Mouse (Mus musculus): ENCODE measurements around the gene Gm26566. TPM values are rescaled to one million over a fixed set of nuclear protein-coding genes. Genes with fewer than 3 reads are reported as not detected.
A peak's percentile ranks its signal among the peaks of the same experiment; 100 is the strongest.

The Gm26566 gene
- polyA plus RNA-seq, 1 experiment from 2014 or later, result 2.4 TPM

GRCm38 (mm10) chr4:88697108-88697507, 24.5 kb upstream of the Gm26566 start:
- Histone ChIP-seq H3K9ac (no peak overlapping the region), H3K27me3 (ENCODE audit: control insufficient read depth, insufficient read depth, low read length) (no peaks in the 10 kb centered on the region), H3K4me2 (replicated peaks) (no peak overlapping the region), H3K27ac (no peak overlapping the region), H3K36me3 (replicated peaks; ENCODE audit: control insufficient read depth, insufficient read depth) (no peaks in the 10 kb centered on the region), H3K9me3 (ENCODE audit: control insufficient read depth, low read length) (no peaks in the 10 kb centered on the region), H3K4me1 (replicated peaks; ENCODE audit: control insufficient read depth, insufficient read depth, low read length) (no peaks in the 10 kb centered on the region), H3K4me3 (replicated peaks; ENCODE audit: low read length) (no peak overlapping the region)
- DNase-seq (ENCODE audit: low spot score) (no peak), ATAC-seq (ENCODE audit: low FRiP score) (no peak)
- WGBS, result 68% methylated on average over 6 of the region's 6 CpGs

- Histone ChIP-seq H3K9me3 (ENCODE audit: control insufficient read depth, low read length) (no peaks in the 10 kb centered on the region), H3K4me3 (replicated peaks; ENCODE audit: low read length) (no peak overlapping the region), H3K4me1 (replicated peaks; ENCODE audit: control insufficient read depth, insufficient read depth, low read length) (no peaks in the 10 kb centered on the region), H3K9ac (no peak overlapping the region), H3K36me3 (replicated peaks; ENCODE audit: control insufficient read depth, insufficient read depth) (no peaks in the 10 kb centered on the region), H3K4me2 (replicated peaks) (no peak overlapping the region), H3K27ac (no peak overlapping the region), H3K27me3 (ENCODE audit: control insufficient read depth, insufficient read depth, low read length) (no peaks in the 10 kb centered on the region)
- DNase-seq (ENCODE audit: low spot score), result no peak
- ATAC-seq (ENCODE audit: low FRiP score), result no peak
- 83% methylated on average over 4 of the region's 4 CpGs for WGBS
Observed at GRCm38 (mm10) chr4:88697753-88698152, 23.9 kb upstream of the Gm26566 start.

- Histone ChIP-seq H3K9me3 (ENCODE audit: control insufficient read depth, low read length) (no peaks in the 10 kb centered on the region), H3K27me3 (ENCODE audit: control insufficient read depth, insufficient read depth, low read length) (no peaks in the 10 kb centered on the region), H3K36me3 (replicated peaks; ENCODE audit: control insufficient read depth, insufficient read depth) (no peaks in the 10 kb centered on the region), H3K9ac (no peak overlapping the region), H3K27ac (no peak overlapping the region), H3K4me3 (replicated peaks; ENCODE audit: low read length) (no peak overlapping the region), H3K4me2 (replicated peaks) (no peak overlapping the region), H3K4me1 (replicated peaks; ENCODE audit: control insufficient read depth, insufficient read depth, low read length) (no peaks in the 10 kb centered on the region)
- ATAC-seq (ENCODE audit: low FRiP score) (no peak), DNase-seq (ENCODE audit: low spot score) (no peak)
- WGBS, result 86% methylated on average over 5 of the region's 5 CpGs
Observed at GRCm38 (mm10) chr4:88698781-88699180, 22.8 kb upstream of the Gm26566 start.

- no peak overlapping the region for H3K9ac ChIP-seq
- H3K36me3 ChIP-seq (replicated peaks; ENCODE audit: control insufficient read depth, insufficient read depth), result no peaks in the 10 kb centered on the region
- no peaks in the 10 kb centered on the region for H3K9me3 ChIP-seq (ENCODE audit: control insufficient read depth, low read length)
- no peak overlapping the region for H3K4me3 ChIP-seq (replicated peaks; ENCODE audit: low read length)
- H3K4me2 ChIP-seq (replicated peaks), result no peak overlapping the region
- H3K27ac ChIP-seq, result no peak overlapping the region
- 96% methylated on average over 1 of the region's 1 CpGs for WGBS
- DNase-seq (ENCODE audit: low spot score), result no peak
- no peaks in the 10 kb centered on the region for H3K4me1 ChIP-seq (replicated peaks; ENCODE audit: control insufficient read depth, insufficient read depth, low read length)
- ATAC-seq (ENCODE audit: low FRiP score), result no peak
- H3K27me3 ChIP-seq (ENCODE audit: control insufficient read depth, insufficient read depth, low read length), result no peaks in the 10 kb centered on the region
Observed at GRCm38 (mm10) chr4:88699301-88699700, 22.3 kb upstream of the Gm26566 start.

DNA sequence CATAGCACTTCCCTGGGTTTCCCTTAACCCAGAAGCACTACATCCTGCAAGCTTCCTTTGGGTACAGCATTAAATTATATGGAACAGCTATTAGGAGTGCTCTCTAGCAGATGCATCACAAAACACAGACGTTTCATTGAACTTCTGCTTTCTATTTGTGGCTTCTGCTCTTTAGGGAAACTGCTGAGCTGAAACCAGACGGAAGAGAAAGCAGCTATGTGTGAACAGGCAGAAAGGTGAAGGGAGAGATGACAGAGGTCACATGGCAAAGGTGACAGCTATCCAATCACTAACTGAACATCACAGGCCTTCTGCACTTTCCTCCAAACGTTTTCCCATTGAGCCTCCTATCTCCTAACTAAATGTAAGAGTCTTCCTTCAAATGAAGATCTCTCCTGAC, 15.7 kb upstream of the Gm26566 start:
- Histone ChIP-seq H3K36me3 (replicated peaks; ENCODE audit: control insufficient read depth, insufficient read depth) (no peaks in the 10 kb centered on the region), H3K27ac (no peak overlapping the region), H3K9ac (no peak overlapping the region), H3K4me2 (replicated peaks) (no peak overlapping the region), H3K9me3 (ENCODE audit: control insufficient read depth, low read length) (no peaks in the 10 kb centered on the region), H3K4me3 (replicated peaks; ENCODE audit: low read length) (no peak overlapping the region), H3K4me1 (replicated peaks; ENCODE audit: control insufficient read depth, insufficient read depth, low read length) (no peaks in the 10 kb centered on the region), H3K27me3 (ENCODE audit: control insufficient read depth, insufficient read depth, low read length) (no peaks in the 10 kb centered on the region)
- 55% methylated on average over 3 of the region's 3 CpGs for WGBS
- ATAC-seq (ENCODE audit: low FRiP score) (no peak), DNase-seq (ENCODE audit: low spot score) (no peak)

DNA sequence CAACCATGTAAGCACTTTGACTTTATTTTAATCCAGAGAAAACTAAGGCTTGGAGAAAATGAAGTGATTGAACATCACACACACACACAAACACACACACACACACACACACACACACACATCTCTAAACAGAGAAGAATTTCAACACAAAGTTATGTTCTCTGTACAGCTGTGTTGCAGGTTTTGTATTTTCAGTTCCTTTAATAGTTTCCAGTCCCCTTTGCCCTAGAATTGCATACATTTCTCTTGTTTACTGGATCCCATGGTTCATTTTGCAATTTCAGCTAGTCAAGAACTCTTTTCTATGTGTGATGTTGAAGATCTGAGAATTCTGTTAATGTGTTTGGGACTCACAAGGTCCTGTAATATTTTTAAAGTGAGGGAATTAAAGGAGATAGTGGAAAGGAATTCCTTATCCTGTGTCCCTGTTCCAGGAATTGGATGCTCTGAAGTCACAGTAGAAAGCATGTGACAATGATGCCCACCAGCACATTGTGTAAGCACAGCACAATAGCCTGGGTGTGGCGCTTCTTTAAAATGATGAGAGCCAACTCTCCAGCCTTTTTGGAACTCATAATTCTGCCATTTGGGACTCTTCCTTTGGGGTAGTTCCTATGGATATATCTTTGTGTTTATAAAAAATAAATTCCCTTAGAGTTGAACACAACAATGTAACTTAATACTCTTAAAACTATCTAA, 14.3 kb upstream of the Gm26566 start:
- Histone ChIP-seq H3K9ac (no peak overlapping the region), H3K4me2 (replicated peaks) (no peak overlapping the region), H3K4me1 (replicated peaks; ENCODE audit: control insufficient read depth, insufficient read depth, low read length) (no peaks in the 10 kb centered on the region), H3K4me3 (replicated peaks; ENCODE audit: low read length) (no peak overlapping the region), H3K27me3 (ENCODE audit: control insufficient read depth, insufficient read depth, low read length) (no peaks in the 10 kb centered on the region), H3K27ac (no peak overlapping the region), H3K9me3 (ENCODE audit: control insufficient read depth, low read length) (no peaks in the 10 kb centered on the region), H3K36me3 (replicated peaks; ENCODE audit: control insufficient read depth, insufficient read depth) (no peaks in the 10 kb centered on the region)
- ATAC-seq (ENCODE audit: low FRiP score) (no peak), DNase-seq (ENCODE audit: low spot score) (no peak)
- WGBS, result 94% methylated on average over 1 of the region's 1 CpGs

DNA sequence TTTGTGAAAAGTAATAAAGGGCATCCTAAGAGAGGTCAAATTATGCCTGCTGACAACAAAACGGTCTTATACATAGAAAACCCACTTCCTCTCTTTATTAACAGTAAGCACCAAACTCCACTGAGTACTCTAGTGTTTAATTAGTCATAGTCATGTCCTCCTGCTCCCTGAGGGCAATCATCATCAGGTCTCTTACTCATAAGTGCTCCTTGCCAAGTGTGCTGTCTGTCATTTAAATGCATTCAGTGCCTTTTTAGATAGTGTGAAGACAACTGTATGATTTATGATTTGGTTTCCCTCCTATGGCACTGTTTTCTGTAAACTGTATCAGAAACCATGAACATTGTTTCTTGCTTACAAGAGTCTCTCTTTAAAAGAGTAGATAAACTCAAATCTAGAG, 7.3 kb upstream of the Gm26566 start:
- Histone ChIP-seq H3K4me1 (replicated peaks; ENCODE audit: control insufficient read depth, insufficient read depth, low read length) (peaks cover 19% of the 10 kb centered on the region), H3K4me3 (replicated peaks; ENCODE audit: low read length) (no peak overlapping the region), H3K9ac (no peak overlapping the region), H3K27me3 (ENCODE audit: control insufficient read depth, insufficient read depth, low read length) (no peaks in the 10 kb centered on the region), H3K4me2 (replicated peaks) (no peak overlapping the region), H3K9me3 (ENCODE audit: control insufficient read depth, low read length) (no peaks in the 10 kb centered on the region), H3K27ac (no peak overlapping the region), H3K36me3 (replicated peaks; ENCODE audit: control insufficient read depth, insufficient read depth) (peaks cover 32% of the 10 kb centered on the region)
- ATAC-seq (ENCODE audit: low FRiP score), result no peak
- 79% methylated on average over 1 of the region's 1 CpGs for WGBS
- DNase-seq (ENCODE audit: low spot score), result no peak

GRCm38 (mm10) chr4:88715059-88715458, 6.5 kb upstream of the Gm26566 start:
- no peak overlapping the region for H3K4me2 ChIP-seq (replicated peaks)
- no peak overlapping the region for H3K27ac ChIP-seq
- no peak overlapping the region for H3K9ac ChIP-seq
- H3K27me3 ChIP-seq (ENCODE audit: control insufficient read depth, insufficient read depth, low read length), result no peaks in the 10 kb centered on the region
- no peak overlapping the region for H3K4me3 ChIP-seq (replicated peaks; ENCODE audit: low read length)
- peaks cover 25% of the 10 kb centered on the region for H3K4me1 ChIP-seq (replicated peaks; ENCODE audit: control insufficient read depth, insufficient read depth, low read length)
- no peak for ATAC-seq (ENCODE audit: low FRiP score)
- H3K36me3 ChIP-seq (replicated peaks; ENCODE audit: control insufficient read depth, insufficient read depth), result peaks cover 34% of the 10 kb centered on the region
- DNase-seq (ENCODE audit: low spot score), result no peak
- no peaks in the 10 kb centered on the region for H3K9me3 ChIP-seq (ENCODE audit: control insufficient read depth, low read length)

DNA sequence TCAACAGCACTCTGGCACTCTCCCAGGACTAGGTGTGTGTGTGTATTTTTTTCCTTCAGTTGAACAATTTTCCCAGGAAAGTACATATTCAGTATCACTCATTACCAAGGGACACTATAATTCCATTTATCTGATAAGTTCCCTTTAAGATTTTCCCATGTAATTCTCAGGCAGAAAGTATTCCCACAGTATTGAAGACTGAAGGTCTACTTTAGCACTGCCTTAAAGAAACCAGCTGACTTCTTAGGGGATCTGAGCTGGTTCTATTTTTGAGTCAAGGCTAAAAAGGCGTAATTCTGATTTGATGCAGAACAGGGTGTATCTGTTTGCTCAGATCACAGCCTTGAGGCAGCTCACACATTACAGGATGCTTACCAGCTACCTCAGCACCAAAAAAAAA, 2.9 kb upstream of the Gm26566 start:
- 72% methylated on average over 1 of the region's 1 CpGs for WGBS
- Histone ChIP-seq H3K27me3 (ENCODE audit: control insufficient read depth, insufficient read depth, low read length) (no peaks in the 10 kb centered on the region), H3K4me3 (replicated peaks; ENCODE audit: low read length) (peak overlapping the region; percentile 28), H3K27ac (no peak overlapping the region), H3K4me2 (replicated peaks) (peak overlapping the region; percentile 88), H3K9me3 (ENCODE audit: control insufficient read depth, low read length) (no peaks in the 10 kb centered on the region), H3K4me1 (replicated peaks; ENCODE audit: control insufficient read depth, insufficient read depth, low read length) (peaks cover 38% of the 10 kb centered on the region), H3K36me3 (replicated peaks; ENCODE audit: control insufficient read depth, insufficient read depth) (peaks cover 40% of the 10 kb centered on the region), H3K9ac (peak overlapping the region; percentile 50)
- ATAC-seq (ENCODE audit: low FRiP score), result no peak
- no peak for DNase-seq (ENCODE audit: low spot score)
